Mouse (Mus musculus) C2C12 (cell line): ENCODE data around the gene Shc2. TPM values are rescaled to one million over a fixed set of nuclear protein-coding genes. Genes with fewer than 3 reads are reported as not detected.

Source experiments
- H3K27me3 ChIP-seq: one replicate; pipeline ENCODE4 v1.6.1; 2011; ENCODE audit not compliant: control insufficient read depth, insufficient read depth, insufficient read length
- H3K36me3 ChIP-seq: one replicate; pipeline ENCODE4 v1.6.1; 2011; ENCODE audit not compliant: control insufficient read depth, insufficient read depth
- H3K4me3 ChIP-seq: one replicate; pipeline ENCODE4 v1.5.1; 2011; ENCODE audit warnings: mild to moderate bottlenecking, control low read depth; ENCODE audit not compliant: poor library complexity, insufficient read depth, severe bottlenecking
- H3K79me2 ChIP-seq: one replicate; pipeline ENCODE4 v1.6.1; 2011; ENCODE audit not compliant: control insufficient read depth, insufficient read depth
- H3K79me3 ChIP-seq: one replicate; pipeline ENCODE4 v1.6.1; 2011; ENCODE audit warnings: low read depth, control low read depth
- H3ac ChIP-seq: one replicate; pipeline ENCODE3; 2011; ENCODE audit warnings: low read depth; ENCODE audit not compliant: control insufficient read depth, insufficient read length
- CEBPB ChIP-seq: IDR thresholded peaks from one replicate; pipeline ENCODE4 v1.6.1; 2011; ENCODE audit warnings: low read depth, mild to moderate bottlenecking, control low read depth, moderate library complexity
- CTCF ChIP-seq: IDR thresholded peaks from one replicate; pipeline ENCODE4 v1.5.1; 2011; ENCODE audit not compliant: control insufficient read depth, insufficient read depth, insufficient read length
- FOSL1 ChIP-seq: IDR thresholded peaks from one replicate; pipeline ENCODE4 v1.8.0; 2011; ENCODE audit warnings: mild to moderate bottlenecking, low read length; ENCODE audit not compliant: poor library complexity, insufficient read depth, severe bottlenecking
- MAX ChIP-seq: IDR thresholded peaks from one replicate; pipeline ENCODE4 v1.6.1; 2011; ENCODE audit warnings: mild to moderate bottlenecking, control low read depth
- MYOD1 ChIP-seq: IDR thresholded peaks from one replicate; pipeline ENCODE4 v1.6.1; 2011; ENCODE audit warnings: low read depth; ENCODE audit not compliant: control insufficient read depth, insufficient read length
- MYOG ChIP-seq: IDR thresholded peaks from one replicate; pipeline ENCODE4 v1.6.1; 2011; ENCODE audit not compliant: control insufficient read depth, insufficient read length; ENCODE audit errors: extremely low read depth
- USF1 ChIP-seq: IDR thresholded peaks from one replicate; pipeline ENCODE4 v1.6.1; 2011; ENCODE audit warnings: low read depth, mild to moderate bottlenecking, control low read depth, moderate library complexity
- polyA plus RNA-seq: library from polyadenylated mRNA; unstranded; fragments of >200 nt; fragmentation: generic; extraction: Trizol; gene quantifications from one replicate; pipeline ENCODE4 v1.2.1, GENCODE M21; 2012; ENCODE audit warnings: missing spikeins

Gene Shc2
- polyA plus RNA-seq, 1 experiment: 3.5 TPM

- H3K79me3 ChIP-seq: no peaks in the 10 kb centered on the region
- H3K27me3 ChIP-seq: peaks cover 33% of the 10 kb centered on the region
- H3K4me3 ChIP-seq: no peak within 1 kb of the TSS
- H3K36me3 ChIP-seq: no peaks in the 10 kb centered on the region
- TF ChIP-seq USF1 (no peak), CTCF (no peak), MYOG (no peak), CEBPB (no peak), MAX (no peak), MYOD1 (no peak), FOSL1 (no peak)
- H3K79me2 ChIP-seq: no peaks in the 10 kb centered on the region
- no peak within 1 kb of the TSS for H3ac ChIP-seq
Observed at GRCm38 (mm10) chr10:79645711-79646110, 8.0 kb upstream of the Shc2 start, which contains the start of gene Odf3l2. Gene Odf3l2, minus strand, starts transcription at chr10:79645738.

- no peak for TF ChIP-seq MYOD1
- TF ChIP-seq CTCF: no peak
- no peak for TF ChIP-seq MAX
- no peak for TF ChIP-seq FOSL1
- no peak for TF ChIP-seq USF1
- no peak for TF ChIP-seq MYOG
- no peak for TF ChIP-seq CEBPB
Observed at GRCm38 (mm10) chr10:79638486-79639204, 927 bp upstream of the Shc2 start.

GRCm38 (mm10) chr10:79636287-79636686 is 1.4 kb downstream of the Shc2 start:
- H3K79me2 ChIP-seq: no peaks in the 10 kb centered on the region
- H3K4me3 ChIP-seq: no peak overlapping the region
- no peaks in the 10 kb centered on the region for H3K79me3 ChIP-seq
- H3K36me3 ChIP-seq: no peaks in the 10 kb centered on the region
- H3K27me3 ChIP-seq: peaks cover 17% of the 10 kb centered on the region
- TF ChIP-seq CTCF (no peak), MAX (no peak), MYOD1 (no peak), USF1 (no peak), FOSL1 (no peak), CEBPB (no peak), MYOG (no peak)
- H3ac ChIP-seq: no peak overlapping the region

More at GRCm38 (mm10) chr10:79638486-79639204, 927 bp upstream of the Shc2 start:
- no peak overlapping the region for H3ac ChIP-seq
- H3K36me3 ChIP-seq: no peaks in the 10 kb centered on the region
- peaks cover 22% of the 10 kb centered on the region for H3K27me3 ChIP-seq
- H3K4me3 ChIP-seq: no peak overlapping the region
- no peaks in the 10 kb centered on the region for H3K79me3 ChIP-seq
- H3K79me2 ChIP-seq: no peaks in the 10 kb centered on the region

- Histone ChIP-seq H3K79me2 (no peaks in the 10 kb centered on the region), H3K36me3 (no peaks in the 10 kb centered on the region), H3K4me3 (no peak overlapping the region), H3ac (peak overlapping the region; percentile 39), H3K27me3 (peaks cover 13% of the 10 kb centered on the region), H3K79me3 (no peaks in the 10 kb centered on the region)
- TF ChIP-seq MAX: peak; percentile 97
- peak; percentile 12 for TF ChIP-seq MYOD1
- TF ChIP-seq CTCF: no peak
- TF ChIP-seq CEBPB: peak; percentile 71
- peak; percentile 97 for TF ChIP-seq USF1
- peak; percentile 83 for TF ChIP-seq FOSL1
Observed at GRCm38 (mm10) chr10:79633006-79633777, 4.5 kb downstream of the Shc2 start.

GRCm38 (mm10) chr10:79631432-79631831 is 6.3 kb downstream of the Shc2 start:
- Histone ChIP-seq H3K79me3 (no peaks in the 10 kb centered on the region), H3K36me3 (no peaks in the 10 kb centered on the region), H3ac (no peak overlapping the region), H3K79me2 (no peaks in the 10 kb centered on the region), H3K4me3 (no peak overlapping the region), H3K27me3 (no peaks in the 10 kb centered on the region)
- TF ChIP-seq MYOD1: no peak
- TF ChIP-seq MAX: no peak
- no peak for TF ChIP-seq USF1
- no peak for TF ChIP-seq FOSL1
- TF ChIP-seq CEBPB: no peak
- TF ChIP-seq MYOG: no peak
- no peak for TF ChIP-seq CTCF
